Mouse (Mus musculus) lung, adult 2 months (tissue): Measurements from ENCODE around the gene Ptprr. TPM values are rescaled to one million over a fixed set of nuclear protein-coding genes. Genes with fewer than 3 reads are reported as not detected.

ENCODE experiments used
- DNase-seq: peaks from one replicate; pipeline ENCODE4 v3.0.0; 2022
- H3K4me1 ChIP-seq: fragments of 200-500 bp; 2 replicates; pipeline ENCODE4 v1.6.1; 2011; ENCODE audit warnings: low read length; ENCODE audit not compliant: control insufficient read depth, insufficient read depth
- H3K4me3 ChIP-seq: fragments of 200-500 bp; replicated peaks from 2 replicates; pipeline ENCODE3; 2011; ENCODE audit warnings: low read depth, mild to moderate bottlenecking, control low read depth, low read length; ENCODE audit errors: extremely low read depth
- CTCF ChIP-seq: fragments of 200-500 bp; IDR thresholded peaks from 2 replicates; pipeline ENCODE4 v1.5.1; 2011; ENCODE audit warnings: mild to moderate bottlenecking, low read length, control low read depth; ENCODE audit not compliant: insufficient read depth
- POLR2A ChIP-seq: fragments of 200-500 bp; IDR thresholded peaks from 2 replicates; pipeline ENCODE4 v1.6.1; 2011; ENCODE audit warnings: low read depth, mild to moderate bottlenecking, control low read depth, low read length, borderline replicate concordance; ENCODE audit errors: extremely low read depth
- WGBS: fragments of 180-500 bp; shearing (Covaris S2); methylation state at CpG from one replicate; pipeline ENCODE4 v1.1.7; 2018; 5-methylcytosine and 5-hydroxymethylcytosine counted together
- polyA plus RNA-seq: library from polyadenylated mRNA; depleted of rRNA; stranded (reverse); fragments of >200 nt; gene quantifications from 2 replicates; pipeline ENCODE4 v1.2.3, GENCODE M21; 2012

The Ptprr gene
- polyA plus RNA-seq, 1 experiment: 0.89 TPM

DNA sequence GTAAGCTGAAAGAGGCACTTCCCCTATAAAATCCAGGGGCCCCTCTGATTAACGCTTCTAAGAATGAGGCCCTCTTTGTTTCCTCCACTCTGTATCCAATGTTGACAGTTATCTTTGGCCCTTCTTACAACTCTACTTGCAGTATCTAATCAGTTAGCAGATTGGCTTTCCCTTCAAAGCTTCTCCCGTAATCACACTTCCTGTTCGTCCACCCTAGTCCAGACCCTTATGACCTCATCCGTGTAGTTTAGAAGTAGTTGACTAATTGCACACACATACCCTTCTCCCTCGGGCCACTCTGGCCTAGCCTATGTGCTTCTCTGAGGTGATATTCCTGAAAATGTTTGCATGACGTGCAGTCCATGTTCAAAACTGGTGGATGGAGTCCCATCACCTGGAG, 236.0 kb downstream of the Ptprr start:
- 23% methylated on average over 6 of the region's 6 CpGs for WGBS
- DNase-seq: no peak
- H3K4me3 ChIP-seq: no peak overlapping the region
- TF ChIP-seq CTCF (no peak), POLR2A (no peak)
- H3K4me1 ChIP-seq: peaks cover 8% of the 10 kb centered on the region

GRCm38 (mm10) chr10:116259298-116259697, 241.3 kb downstream of the Ptprr start:
- WGBS: 76% methylated on average over 4 of the region's 4 CpGs
- TF ChIP-seq CTCF (no peak), POLR2A (no peak)
- peaks cover 13% of the 10 kb centered on the region for H3K4me1 ChIP-seq

GRCm38 (mm10) chr10:116260658-116261433, 242.8 kb downstream of the Ptprr start:
- DNase-seq: no peak
- TF ChIP-seq POLR2A (no peak), CTCF (no peak)
- H3K4me1 ChIP-seq: peaks cover 11% of the 10 kb centered on the region
- no peak overlapping the region for H3K4me3 ChIP-seq
- WGBS: 33% methylated on average over 13 of the region's 13 CpGs

More at GRCm38 (mm10) chr10:116259298-116259697, 241.3 kb downstream of the Ptprr start:
- DNase-seq: no peak
- no peak overlapping the region for H3K4me3 ChIP-seq

GRCm38 (mm10) chr10:116261559-116261958, 243.5 kb downstream of the Ptprr start:
- no peak overlapping the region for H3K4me3 ChIP-seq
- WGBS: 62% methylated on average over 5 of the region's 5 CpGs
- no peak for TF ChIP-seq CTCF
- DNase-seq: no peak
- peaks cover 11% of the 10 kb centered on the region for H3K4me1 ChIP-seq

GRCm38 (mm10) chr10:116264521-116264920, 246.5 kb downstream of the Ptprr start:
- no peak for TF ChIP-seq CTCF
- no peak for TF ChIP-seq POLR2A
- DNase-seq: no peak
- no peak overlapping the region for H3K4me3 ChIP-seq
- peaks cover 18% of the 10 kb centered on the region for H3K4me1 ChIP-seq
- 39% methylated on average over 11 of the region's 11 CpGs for WGBS

- peaks cover 16% of the 10 kb centered on the region for H3K4me1 ChIP-seq
- WGBS: 44% methylated on average over 15 of the region's 15 CpGs
- TF ChIP-seq CTCF: no peak
- TF ChIP-seq POLR2A: no peak
- H3K4me3 ChIP-seq: no peak overlapping the region
- DNase-seq: no peak
These were observed 248.8 kb downstream of the Ptprr start for GRCm38 (mm10) chr10:116266561-116267433.

DNA sequence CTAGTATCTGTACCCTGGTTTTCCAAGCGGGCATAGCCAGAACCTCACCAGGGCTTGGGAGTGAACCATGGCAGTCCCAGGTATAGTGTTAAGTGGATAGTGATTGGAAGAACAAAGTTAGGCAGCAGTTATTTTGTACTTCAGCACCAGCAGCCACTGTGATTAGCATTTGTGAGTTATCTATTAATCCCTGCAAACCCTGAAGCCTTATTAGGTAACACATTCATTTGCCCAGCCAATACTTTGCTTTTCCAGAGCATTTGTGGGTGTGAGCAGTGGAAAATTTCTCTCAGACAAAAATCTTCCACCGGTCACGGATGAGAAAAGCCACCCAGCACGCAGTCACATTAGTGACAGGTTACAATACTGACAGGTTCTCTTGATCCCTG, 249.4 kb downstream of the Ptprr start:
- DNase-seq: no peak
- TF ChIP-seq CTCF (no peak), POLR2A (no peak)
- WGBS: 45% methylated on average over 4 of the region's 4 CpGs
- Histone ChIP-seq H3K4me3 (no peak overlapping the region), H3K4me1 (peaks cover 16% of the 10 kb centered on the region)

DNA sequence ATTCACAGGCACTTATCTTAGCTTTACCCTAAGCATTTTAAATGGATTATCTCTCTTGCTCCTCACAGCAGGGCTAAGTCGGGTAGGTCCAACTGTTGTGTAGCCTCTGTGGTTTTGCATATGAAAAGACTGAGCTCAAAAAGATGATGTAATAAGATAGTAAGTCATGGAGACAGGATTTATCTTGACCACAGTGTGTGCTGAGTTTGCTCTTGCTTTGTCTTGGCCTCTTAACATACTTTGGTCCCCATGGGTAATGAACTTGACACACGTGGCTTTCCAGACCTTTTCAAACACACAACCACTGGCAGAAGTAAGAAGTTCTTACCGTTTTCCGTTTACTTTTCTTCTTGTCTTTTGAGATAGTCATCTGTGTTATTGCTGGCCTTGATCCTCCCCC, 250.3 kb downstream of the Ptprr start:
- peaks cover 16% of the 10 kb centered on the region for H3K4me1 ChIP-seq
- 36% methylated on average over 4 of the region's 4 CpGs for WGBS
- TF ChIP-seq POLR2A: no peak
- no peak for TF ChIP-seq CTCF
- DNase-seq: no peak
- H3K4me3 ChIP-seq: no peak overlapping the region

- DNase-seq: no peak
- Histone ChIP-seq H3K4me3 (no peak overlapping the region), H3K4me1 (peaks cover 16% of the 10 kb centered on the region)
- WGBS: 43% methylated on average over 12 of the region's 12 CpGs
- TF ChIP-seq POLR2A (peak; percentile 29; the same call in 1 of the 2 replicates), CTCF (0 out of 2 replicates have a peak, but pooled peaks have one; percentile 12)
These were observed 252.8 kb downstream of the Ptprr start for GRCm38 (mm10) chr10:116270646-116271469.
